Mouse (Mus musculus): Measurements from ENCODE around the gene C1galt1. TPM values are rescaled to one million over a fixed set of nuclear protein-coding genes. Genes with fewer than 3 reads are reported as not detected.

Gene C1galt1
- total RNA-seq (2022), result 10 to 100 TPM; 10.2 to 11.0 (median 10.5) TPM

DNA sequence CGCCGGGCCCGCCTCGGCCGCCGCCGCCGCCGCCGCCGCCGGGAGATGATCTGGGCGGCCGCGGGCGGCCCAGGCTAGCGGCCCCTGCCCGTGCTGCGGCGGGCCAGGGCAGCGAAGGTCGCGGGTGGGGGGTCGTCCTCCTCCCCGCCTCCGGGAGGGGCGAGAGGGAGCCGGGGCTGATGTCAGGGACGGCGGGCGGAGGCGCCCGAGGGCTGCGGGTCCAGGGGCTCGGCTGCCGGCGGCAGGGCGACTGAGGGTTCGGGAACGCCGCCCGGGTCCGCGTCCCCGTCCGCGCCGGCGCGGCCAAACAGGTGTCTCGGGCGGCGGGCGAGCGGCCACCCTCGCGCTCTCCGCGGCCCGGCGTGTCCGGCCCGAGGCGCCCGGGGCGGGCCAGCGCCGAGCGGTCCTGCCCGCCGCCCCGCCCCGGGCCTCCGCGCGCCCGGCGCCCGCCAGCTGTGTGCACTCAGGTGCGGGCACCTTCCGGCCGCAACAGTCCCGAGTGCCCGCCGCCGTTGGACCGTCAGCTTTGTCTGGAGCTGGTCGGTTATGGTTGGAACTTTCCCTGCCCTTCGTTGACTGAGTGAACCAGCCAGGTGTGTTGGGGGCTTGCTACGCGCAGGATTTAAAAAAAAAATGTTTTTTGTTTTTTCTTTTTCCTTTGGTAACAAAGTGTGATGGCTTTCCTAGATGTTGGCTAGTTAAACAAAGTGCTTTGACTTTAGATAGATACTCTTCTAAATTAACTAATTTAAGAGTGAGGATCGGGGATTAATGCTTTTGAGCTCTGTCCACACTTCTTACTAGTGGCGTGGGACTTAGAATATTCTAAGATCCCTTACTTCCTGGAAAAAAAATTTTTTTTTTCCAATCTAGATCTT, at the start of gene C1galt1:
TSS of gene C1galt1 (plus strand) at position 41 of the 878 bp plus-strand sequence.
- DNase-seq (ENCODE audit: low spot score in 2 of 2), result no peak

- DNase-seq (ENCODE audit: low spot score in 2 of 2), result no peak
Measured at GRCm38 (mm10) chr6:7799969-7800368, 44.7 kb upstream of the C1galt1 start.

GRCm38 (mm10) chr6:7803765-7804542, 40.7 kb upstream of the C1galt1 start:
- DNase-seq (ENCODE audit: low spot score in 2 of 2), result no peak

GRCm38 (mm10) chr6:7814146-7814545, 30.5 kb upstream of the C1galt1 start:
- no peak for DNase-seq (ENCODE audit: low spot score in 2 of 2)

- no peak for DNase-seq (ENCODE audit: low spot score in 2 of 2)
Measured at GRCm38 (mm10) chr6:7816233-7816632, 28.4 kb upstream of the C1galt1 start.

- DNase-seq (ENCODE audit: low spot score in 2 of 2), result no peak
Measured at GRCm38 (mm10) chr6:7822688-7823087, 22.0 kb upstream of the C1galt1 start.

GRCm38 (mm10) chr6:7830793-7831192, 13.8 kb upstream of the C1galt1 start:
- DNase-seq (ENCODE audit: low spot score in 2 of 2), result no peak

- DNase-seq (ENCODE audit: low spot score in 2 of 2), result no peak
Measured at GRCm38 (mm10) chr6:7832564-7833175, 12.0 kb upstream of the C1galt1 start.

DNA sequence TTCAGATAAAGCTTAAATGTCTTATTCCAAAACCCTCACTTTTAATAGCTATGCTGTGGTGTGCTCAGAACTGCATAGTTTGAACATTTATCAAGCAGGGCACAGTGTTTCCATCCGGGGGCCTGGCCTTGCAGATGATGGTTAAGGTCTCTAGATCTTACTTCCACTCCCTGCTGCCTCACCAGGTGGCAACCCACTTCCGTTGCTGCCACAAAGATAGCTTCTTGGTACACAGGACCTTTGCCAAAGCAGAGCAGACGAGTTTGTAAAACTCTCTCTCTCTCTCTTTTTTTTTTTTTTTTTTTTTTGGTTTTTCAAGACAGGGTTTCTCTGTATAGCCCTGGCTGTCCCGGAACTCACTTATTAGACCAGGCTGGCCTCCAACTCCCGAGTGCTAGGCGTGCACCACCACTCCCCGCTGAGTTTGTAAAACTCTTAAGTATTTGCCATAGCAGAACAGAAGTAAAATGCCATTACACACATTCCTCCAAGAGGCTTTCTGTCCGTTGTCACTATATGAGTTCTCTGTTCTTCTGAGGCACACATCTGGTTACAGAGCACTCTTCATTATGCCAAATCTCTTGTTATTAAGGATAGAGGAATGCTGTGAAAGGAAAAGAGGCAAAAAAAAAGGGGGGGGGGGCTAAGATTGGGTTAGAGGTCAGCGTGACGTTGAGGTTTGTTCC, 773 bp upstream of the C1galt1 start:
- no peak for DNase-seq (ENCODE audit: low spot score in 2 of 2)

- DNase-seq (ENCODE audit: low spot score in 2 of 2), result peak; percentile 93 to 95
Measured at GRCm38 (mm10) chr6:7844412-7844801, 235 bp upstream of the C1galt1 start.

- no peak for DNase-seq (ENCODE audit: low spot score in 2 of 2)
Measured at GRCm38 (mm10) chr6:7845680-7846017, 1.0 kb downstream of the C1galt1 start.

GRCm38 (mm10) chr6:7846726-7847439, 2.2 kb downstream of the C1galt1 start:
- no peak for DNase-seq (ENCODE audit: low spot score in 2 of 2)

GRCm38 (mm10) chr6:7847890-7848508, 3.4 kb downstream of the C1galt1 start:
- no peak for DNase-seq (ENCODE audit: low spot score in 2 of 2)

GRCm38 (mm10) chr6:7848714-7849113, 4.1 kb downstream of the C1galt1 start:
- DNase-seq (ENCODE audit: low spot score in 2 of 2), result no peak

DNA sequence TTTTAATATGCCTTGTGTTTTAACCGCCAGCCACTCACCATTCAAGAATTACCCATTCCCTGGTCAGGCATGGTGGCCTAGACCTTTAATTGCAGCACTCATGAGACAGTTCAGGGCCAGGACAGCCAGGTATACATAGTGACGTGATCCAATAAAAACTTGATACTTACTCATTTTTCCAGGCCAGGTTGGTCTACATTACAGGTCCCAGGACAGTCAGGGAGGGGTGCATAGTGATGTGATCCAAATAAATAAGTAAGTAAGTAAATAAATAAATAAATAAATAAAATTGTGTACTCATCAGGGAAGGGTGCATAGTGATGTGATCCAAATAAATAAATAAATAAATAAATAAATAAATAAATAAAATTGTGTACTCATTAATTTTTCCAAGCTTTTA, 6.4 kb downstream of the C1galt1 start:
- no peak for DNase-seq (ENCODE audit: low spot score in 2 of 2)

- no peak for DNase-seq (ENCODE audit: low spot score in 2 of 2)
Measured at GRCm38 (mm10) chr6:7852919-7853318, 8.3 kb downstream of the C1galt1 start.

- DNase-seq (ENCODE audit: low spot score in 2 of 2), result no peak
Measured at GRCm38 (mm10) chr6:7853461-7853860, 8.8 kb downstream of the C1galt1 start.

DNA sequence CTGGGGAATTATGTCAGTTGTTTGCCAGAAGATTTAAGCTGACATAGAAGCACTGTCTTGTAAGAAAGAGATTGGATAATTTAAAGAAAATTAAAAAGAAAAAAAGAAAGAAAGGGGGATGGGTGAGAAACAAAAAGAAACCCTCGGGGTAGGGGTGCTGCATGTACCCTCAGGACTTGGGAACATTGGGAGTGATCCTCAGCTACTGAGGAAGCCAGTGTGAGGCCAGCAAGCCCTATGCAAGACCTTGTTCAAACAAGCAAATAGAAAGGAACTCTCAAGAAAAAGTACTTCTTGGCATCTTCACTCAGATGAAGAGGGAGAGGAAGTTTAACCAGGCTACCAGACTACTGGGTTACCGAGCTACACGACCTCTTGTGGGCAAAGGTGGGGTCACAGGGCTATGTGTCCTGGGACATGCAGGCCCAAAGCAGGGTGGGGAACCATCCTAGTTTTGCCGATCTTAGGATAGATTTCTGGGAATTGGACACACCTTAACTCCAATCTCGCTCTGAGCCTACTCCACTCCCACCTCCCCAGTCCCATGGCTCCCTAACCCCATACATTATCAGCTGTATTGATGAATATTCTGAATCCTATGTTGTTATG, 12.1 kb downstream of the C1galt1 start:
- DNase-seq (ENCODE audit: low spot score in 2 of 2), result no peak

GRCm38 (mm10) chr6:7857356-7858247, 13.0 kb downstream of the C1galt1 start:
- no peak for DNase-seq (ENCODE audit: low spot score in 2 of 2)
